Mouse (Mus musculus) MEL (cell line): ENCODE measurements around the gene Acsbg1. TPM values are rescaled to one million over a fixed set of nuclear protein-coding genes. Genes with fewer than 3 reads are reported as not detected.

Source experiments
- DNase-seq: peaks from one replicate; pipeline ENCODE4 v3.0.0; 2011; ENCODE audit warnings: low read depth, low spot score
- H3K27ac ChIP-seq: 2 replicates; pipeline ENCODE4 v1.5.1; 2012; ENCODE audit warnings: low read depth, mild to moderate bottlenecking, control low read depth, low read length, moderate library complexity; ENCODE audit not compliant: control insufficient read depth
- H3K27me3 ChIP-seq, 2 experiments: fragments of 150-350 bp in 1 of 2; sonication (generic) in 1 of 2; 2 replicates each; pipeline ENCODE4 v1.6.1; 2012; ENCODE audit warnings: low read length in 2 of 2, mild to moderate bottlenecking in 2 of 2, improper control_type of control experiment in 1 of 2, moderate library complexity in 1 of 2; ENCODE audit not compliant: insufficient read depth in 2 of 2, control insufficient read depth in 1 of 2
- H3K36me3 ChIP-seq, 2 experiments: 2 replicates each; pipeline ENCODE4 v1.6.1; 2012 to 2014; ENCODE audit warnings: low read length in 2 of 2, improper control_type of control experiment in 1 of 2, inconsistent platforms in 1 of 2, mild to moderate bottlenecking in 1 of 2; ENCODE audit not compliant: insufficient read depth in 2 of 2, control insufficient read depth in 1 of 2
- H3K4me1 ChIP-seq, 2 experiments: fragments of 150-350 bp in 1 of 2; sonication (generic) in 1 of 2; 2 replicates each; pipeline ENCODE4 v1.6.1; 2012; ENCODE audit warnings: low read length in 2 of 2, improper control_type of control experiment in 1 of 2, mild to moderate bottlenecking in 1 of 2; ENCODE audit not compliant: insufficient read depth in 2 of 2, control insufficient read depth in 1 of 2
- H3K4me3 ChIP-seq, 2 experiments: fragments of 150-350 bp in 1 of 2; sonication (generic) in 1 of 2; 2 replicates each; pipeline ENCODE4 v1.5.1; 2012; ENCODE audit warnings: low read depth in 2 of 2, low read length in 2 of 2, mild to moderate bottlenecking in 2 of 2, moderate library complexity in 2 of 2, control low read depth in 1 of 2, improper control_type of control experiment in 1 of 2; ENCODE audit not compliant: control insufficient read depth in 1 of 2, insufficient read depth in 1 of 2
- H3K79me2 ChIP-seq: 2 replicates; pipeline ENCODE4 v1.6.1; 2012; ENCODE audit warnings: mild to moderate bottlenecking, low read length, moderate library complexity; ENCODE audit not compliant: control insufficient read depth, poor library complexity, insufficient read depth
- H3K9ac ChIP-seq: 2 replicates; pipeline ENCODE4 v1.6.1; 2012; ENCODE audit warnings: low read depth, mild to moderate bottlenecking, control low read depth, low read length, moderate library complexity; ENCODE audit not compliant: control insufficient read depth, poor library complexity, severe bottlenecking
- H3K9me3 ChIP-seq: fragments of 150-350 bp; sonication (generic); replicated peaks from 2 replicates; pipeline ENCODE4 v1.6.1; 2012; ENCODE audit warnings: mild to moderate bottlenecking, low read length, improper control_type of control experiment, moderate library complexity; ENCODE audit not compliant: insufficient read depth
- CHD1 ChIP-seq: IDR thresholded peaks from 2 replicates; pipeline ENCODE4 v1.6.1; 2012; ENCODE audit warnings: low read depth, mild to moderate bottlenecking, inconsistent platforms, low read length, improper control_type of control experiment
- ETS1 ChIP-seq: IDR thresholded peaks from 2 replicates; pipeline ENCODE4 v1.6.1; 2012; ENCODE audit warnings: low read depth, mild to moderate bottlenecking, inconsistent platforms, low read length, improper control_type of control experiment, moderate library complexity
- HCFC1 ChIP-seq: IDR thresholded peaks from 2 replicates; pipeline ENCODE4 v1.6.1; 2012; ENCODE audit warnings: low read depth, mild to moderate bottlenecking, inconsistent platforms, low read length, improper control_type of control experiment, moderate library complexity
- MAX ChIP-seq: IDR thresholded peaks from 2 replicates; pipeline ENCODE4 v1.6.1; 2011; ENCODE audit warnings: low read length, improper control_type of control experiment
- MAZ ChIP-seq: IDR thresholded peaks from 2 replicates; pipeline ENCODE4 v1.6.1; 2012; ENCODE audit warnings: low read depth, mild to moderate bottlenecking, inconsistent platforms, low read length, improper control_type of control experiment
- MYB ChIP-seq: IDR thresholded peaks from 2 replicates; pipeline ENCODE4 v1.6.1; 2011; ENCODE audit warnings: mild to moderate bottlenecking, low read depth, low read length, improper control_type of control experiment
- NELFE ChIP-seq: IDR thresholded peaks from 2 replicates; pipeline ENCODE4 v1.6.1; 2011; ENCODE audit warnings: low read depth, low read length, improper control_type of control experiment
- NRF1 ChIP-seq: IDR thresholded peaks from 2 replicates; pipeline ENCODE4 v1.6.1; 2014; ENCODE audit warnings: low read depth, mild to moderate bottlenecking, inconsistent platforms, low read length, improper control_type of control experiment, moderate library complexity; ENCODE audit not compliant: poor library complexity, insufficient read depth, severe bottlenecking
- USF1 ChIP-seq: IDR thresholded peaks from 2 replicates; pipeline ENCODE4 v1.6.1; 2014; ENCODE audit warnings: low read depth, mild to moderate bottlenecking, inconsistent platforms, low read length, improper control_type of control experiment, moderate library complexity
- ZC3H11A ChIP-seq: IDR thresholded peaks from 2 replicates; pipeline ENCODE4 v1.6.1; 2012; ENCODE audit warnings: low read depth, mild to moderate bottlenecking, inconsistent platforms, low read length, improper control_type of control experiment
- ZKSCAN1 ChIP-seq: IDR thresholded peaks from 2 replicates; pipeline ENCODE4 v1.6.1; 2012; ENCODE audit warnings: low read depth, mild to moderate bottlenecking, inconsistent platforms, low read length, improper control_type of control experiment, moderate library complexity
- ZNF384 ChIP-seq: IDR thresholded peaks from 2 replicates; pipeline ENCODE4 v1.6.1; 2012; ENCODE audit warnings: low read depth, mild to moderate bottlenecking, inconsistent platforms, low read length, improper control_type of control experiment
- polyA plus RNA-seq, 2 experiments: library from polyadenylated mRNA; stranded (reverse) in 1 of 2; unstranded in 1 of 2; fragments of >175 nt in 1 of 2; fragments of >200 nt in 1 of 2; gene quantifications; 2 replicates each; pipeline versions ENCODE4 v1.2.1 to v1.2.4; 2012; ENCODE audit warnings: low replicate concordance in 2 of 2, low read depth in 1 of 2; ENCODE audit not compliant: insufficient read length in 2 of 2, insufficient read depth in 1 of 2, missing spikeins in 1 of 2
- total RNA-seq: library from RNA; depleted of rRNA; stranded (reverse); fragments of 300-350 nt; gene quantifications from 2 replicates; pipeline ENCODE4 v1.2.3, GENCODE M21; 2012

The Acsbg1 gene
- total and polyA plus RNA-seq, 3 experiments: 8.3 to 8.8 TPM; not detected in 1

DNA sequence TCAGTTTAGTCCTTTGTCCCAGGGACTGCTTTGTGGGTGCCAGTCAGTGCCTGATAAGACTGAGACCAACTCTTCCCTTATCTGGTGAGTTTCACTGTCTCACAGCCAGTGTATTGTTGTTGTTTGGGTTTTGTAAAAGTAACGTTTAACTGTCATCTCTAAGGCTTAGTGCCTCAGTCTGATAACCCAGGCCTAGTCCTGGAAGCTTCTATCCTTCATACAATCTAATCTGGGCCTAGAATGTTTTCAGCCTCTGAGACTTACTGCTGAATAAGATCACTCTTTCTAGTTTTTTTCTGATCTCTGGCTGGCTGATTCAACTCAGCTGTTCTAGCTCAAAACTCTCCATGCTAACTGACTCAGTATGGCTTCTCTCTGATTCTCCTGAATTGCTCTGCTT, 78.0 kb downstream of the Acsbg1 start (continued):
- peak; percentile 96 for TF ChIP-seq ETS1
- no peak for TF ChIP-seq CHD1
- TF ChIP-seq ZKSCAN1: no peak
- TF ChIP-seq ZNF384: peak; percentile 85

- H3K79me2 ChIP-seq: no peaks in the 10 kb centered on the region
- no peak for TF ChIP-seq USF1
- no peak for TF ChIP-seq ZC3H11A
- TF ChIP-seq MYB: no peak
- H3K9me3 ChIP-seq: no peaks in the 10 kb centered on the region
- H3K36me3 ChIP-seq: peaks cover 0 to 3% of the 10 kb centered on the region in 2 experiments; a peak in 1 of 4 replicates
- DNase-seq: no peak
- H3K4me3 ChIP-seq: no peak overlapping the region
- H3K27me3 ChIP-seq: no peaks in the 10 kb centered on the region
- no peak overlapping the region for H3K9ac ChIP-seq
- peaks cover 6% of the 10 kb centered on the region in 2 experiments; a peak in 2 of 4 replicates for H3K4me1 ChIP-seq
- H3K27ac ChIP-seq: no peak overlapping the region
Measured at GRCm38 (mm10) chr9:54571130-54571839, 90.4 kb downstream of the Acsbg1 start.

DNA sequence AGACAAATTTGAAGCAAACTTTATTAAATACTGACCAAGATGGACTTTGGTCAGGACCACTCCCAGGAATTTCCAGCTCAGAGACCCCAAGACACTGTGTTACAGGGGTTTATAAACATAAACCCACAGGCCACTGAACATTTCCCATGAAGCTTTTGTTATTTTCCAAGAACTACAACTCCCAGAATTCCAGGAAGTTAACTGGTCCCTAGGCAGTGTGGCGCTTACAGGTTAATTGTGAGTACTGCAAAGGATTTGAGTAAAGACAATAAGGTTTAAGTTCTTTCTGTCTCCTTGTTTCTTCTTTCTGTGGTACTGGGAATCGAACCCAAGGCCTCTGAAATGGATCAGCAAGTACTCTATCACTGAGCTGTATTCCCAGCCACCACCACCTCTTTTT, 92.9 kb downstream of the Acsbg1 start:
- Histone ChIP-seq H3K27ac (no peak overlapping the region), H3K36me3 (peaks cover 0 to 3% of the 10 kb centered on the region in 2 experiments; a peak in 1 of 4 replicates), H3K79me2 (no peaks in the 10 kb centered on the region), H3K9me3 (no peaks in the 10 kb centered on the region), H3K9ac (no peak overlapping the region), H3K4me3 (no peak overlapping the region), H3K4me1 (peaks cover 8 to 9% of the 10 kb centered on the region in 2 experiments; a peak in 3 of 4 replicates), H3K27me3 (no peaks in the 10 kb centered on the region)
- DNase-seq: no peak
- TF ChIP-seq MAZ (no peak), HCFC1 (peak; percentile 78)
- TF ChIP-seq, all 39 proteins: peak for 1

GRCm38 (mm10) chr9:54566958-54567357, 94.7 kb downstream of the Acsbg1 start:
- H3K4me3 ChIP-seq: no peak overlapping the region
- H3K27me3 ChIP-seq: no peaks in the 10 kb centered on the region
- no peak overlapping the region for H3K9ac ChIP-seq
- H3K79me2 ChIP-seq: no peaks in the 10 kb centered on the region
- no peaks in the 10 kb centered on the region for H3K9me3 ChIP-seq
- H3K4me1 ChIP-seq: peaks cover 8 to 9% of the 10 kb centered on the region in 2 experiments; a peak in 3 of 4 replicates
- peaks cover 0 to 3% of the 10 kb centered on the region in 2 experiments; a peak in 1 of 4 replicates for H3K36me3 ChIP-seq
- no peak for DNase-seq
- no peak overlapping the region for H3K27ac ChIP-seq
- TF ChIP-seq NELFE (no peak), MAX (no peak), NRF1 (no peak)
